Mouse (Mus musculus) kidney, postnatal 0 days (tissue): ENCODE measurements around the gene Ntn4. TPM values are rescaled to one million over a fixed set of nuclear protein-coding genes. Genes with fewer than 3 reads are reported as not detected.
A peak's percentile ranks its signal among the peaks of the same experiment; 100 is the strongest.

Source experiments
- ATAC-seq: fragments of 200-750 bp; cut with Nextera tagmentation; replicated peaks from 2 replicates; pipeline ENCODE4 v1.8.0; 2017; ENCODE audit warnings: low read depth, moderate number of reproducible peaks, moderate TSS enrichment, moderate library complexity; ENCODE audit not compliant: low FRiP score
- DNase-seq: peaks from one replicate; pipeline ENCODE4 v3.0.0-alpha.2; 2016; ENCODE audit warnings: low spot score
- H3K27ac ChIP-seq: fragments of 300-500 bp; sonication (generic); 2 replicates; pipeline ENCODE4 v1.5.1; 2014; ENCODE audit warnings: mild to moderate bottlenecking
- H3K27me3 ChIP-seq: fragments of 300-500 bp; sonication (generic); 2 replicates; pipeline ENCODE4 v1.6.1; 2014; ENCODE audit warnings: low read length, mixed read lengths; ENCODE audit not compliant: insufficient read depth
- H3K36me3 ChIP-seq: fragments of 300-500 bp; sonication (generic); 2 replicates; pipeline ENCODE4 v1.6.1; 2014; ENCODE audit warnings: low read length, mixed read lengths; ENCODE audit not compliant: insufficient read depth
- H3K4me1 ChIP-seq: fragments of 300-500 bp; sonication (generic); replicated peaks from 2 replicates; pipeline ENCODE4 v1.6.1; 2014; ENCODE audit warnings: antibody characterized with exemption, low read length, mixed read lengths; ENCODE audit not compliant: insufficient read depth
- H3K4me2 ChIP-seq: fragments of 300-500 bp; sonication (generic); 2 replicates; pipeline ENCODE4 v1.6.1; 2014; ENCODE audit warnings: mild to moderate bottlenecking, low read length, moderate library complexity, mixed read lengths
- H3K4me3 ChIP-seq: fragments of 300-500 bp; sonication (generic); replicated peaks from 2 replicates; pipeline ENCODE4 v1.5.1; 2014; ENCODE audit warnings: low read depth, low read length
- H3K9ac ChIP-seq: fragments of 300-500 bp; sonication (generic); 2 replicates; pipeline ENCODE4 v1.6.1; 2014; ENCODE audit warnings: low read depth, low read length
- H3K9me3 ChIP-seq: fragments of 300-500 bp; sonication (generic); replicated peaks from 2 replicates; pipeline ENCODE4 v1.6.1; 2016; ENCODE audit warnings: low read length, inconsistent platforms, mixed read lengths
- CTCF ChIP-seq: IDR thresholded peaks from 2 replicates; pipeline ENCODE4 v1.5.1; 2016; ENCODE audit warnings: antibody characterized with exemption, low read depth, mild to moderate bottlenecking, moderate library complexity
- WGBS: fragments of 180-500 bp; shearing (Covaris S2); extraction: QIAGEN DNeasy Blood & Tissue Kit; methylation state at CpG from one replicate; pipeline ENCODE4 v1.1.7; 2014; 5-methylcytosine and 5-hydroxymethylcytosine counted together
- polyA plus RNA-seq: library from polyadenylated mRNA; unstranded; fragments of >200 nt; fragmentation: Nextera tagmentation; extraction: Ambion mirVana; gene quantifications from 2 replicates; pipeline ENCODE4 v1.2.1, GENCODE M21; 2015

Gene Ntn4
- polyA plus RNA-seq, 1 experiment from 2014 or later, result 1.4 TPM

- DNase-seq (no peak), ATAC-seq (no peak)
- no peaks in the 10 kb centered on the region for H3K4me1 ChIP-seq
- H3K4me3 ChIP-seq, result no peak overlapping the region
- no peaks in the 10 kb centered on the region for H3K27me3 ChIP-seq
- H3K9me3 ChIP-seq, result no peaks in the 10 kb centered on the region
- WGBS, result 74% methylated on average over 5 of the region's 5 CpGs
- H3K27ac ChIP-seq, result no peak overlapping the region
- no peak overlapping the region for H3K9ac ChIP-seq
- H3K36me3 ChIP-seq, result no peaks in the 10 kb centered on the region
- H3K4me2 ChIP-seq, result no peak overlapping the region
- no peak for TF ChIP-seq CTCF
These were observed 126.8 kb downstream of the Ntn4 start for GRCm38 (mm10) chr10:93767245-93767644.

GRCm38 (mm10) chr10:93768222-93768621 lies 127.7 kb downstream of the Ntn4 start:
- H3K9me3 ChIP-seq, result no peaks in the 10 kb centered on the region
- no peaks in the 10 kb centered on the region for H3K27me3 ChIP-seq
- no peaks in the 10 kb centered on the region for H3K36me3 ChIP-seq
- 57% methylated on average over 9 of the region's 9 CpGs for WGBS
- ATAC-seq (no peak), DNase-seq (no peak)
- no peak overlapping the region for H3K4me2 ChIP-seq
- no peak overlapping the region for H3K4me3 ChIP-seq
- H3K4me1 ChIP-seq, result no peaks in the 10 kb centered on the region
- H3K9ac ChIP-seq, result no peak overlapping the region
- no peak overlapping the region for H3K27ac ChIP-seq
- no peak for TF ChIP-seq CTCF

GRCm38 (mm10) chr10:93771931-93772465 lies 131.5 kb downstream of the Ntn4 start:
- Histone ChIP-seq H3K4me2 (no peak overlapping the region), H3K4me1 (no peaks in the 10 kb centered on the region), H3K27ac (no peak overlapping the region), H3K4me3 (no peak overlapping the region), H3K36me3 (no peaks in the 10 kb centered on the region), H3K27me3 (no peaks in the 10 kb centered on the region), H3K9me3 (no peaks in the 10 kb centered on the region), H3K9ac (no peak overlapping the region)
- no peak for TF ChIP-seq CTCF
- DNase-seq, result no peak
- 29% methylated on average over 9 of the region's 9 CpGs for WGBS
- ATAC-seq, result no peak

- DNase-seq (no peak), ATAC-seq (no peak)
- no peaks in the 10 kb centered on the region for H3K27me3 ChIP-seq
- no peak overlapping the region for H3K4me3 ChIP-seq
- no peaks in the 10 kb centered on the region for H3K36me3 ChIP-seq
- no peak overlapping the region for H3K9ac ChIP-seq
- no peak for TF ChIP-seq CTCF
- no peaks in the 10 kb centered on the region for H3K9me3 ChIP-seq
- H3K4me2 ChIP-seq, result no peak overlapping the region
- 80% methylated on average over 3 of the region's 3 CpGs for WGBS
- H3K4me1 ChIP-seq, result no peaks in the 10 kb centered on the region
- no peak overlapping the region for H3K27ac ChIP-seq
These were observed 132.0 kb downstream of the Ntn4 start for GRCm38 (mm10) chr10:93772492-93772891.

GRCm38 (mm10) chr10:93776731-93777151 lies 136.3 kb downstream of the Ntn4 start:
- Histone ChIP-seq H3K36me3 (no peaks in the 10 kb centered on the region), H3K4me2 (no peak overlapping the region), H3K4me3 (no peak overlapping the region), H3K4me1 (no peaks in the 10 kb centered on the region), H3K27me3 (no peaks in the 10 kb centered on the region), H3K27ac (no peak overlapping the region), H3K9me3 (no peaks in the 10 kb centered on the region), H3K9ac (no peak overlapping the region)
- peak; percentile 19 for DNase-seq
- ATAC-seq, result no peak
- 21% methylated on average over 5 of the region's 5 CpGs for WGBS
- no peak for TF ChIP-seq CTCF

- Histone ChIP-seq H3K27me3 (no peaks in the 10 kb centered on the region), H3K4me3 (no peak overlapping the region), H3K9ac (no peak overlapping the region), H3K9me3 (no peaks in the 10 kb centered on the region), H3K36me3 (no peaks in the 10 kb centered on the region), H3K4me2 (no peak overlapping the region), H3K27ac (peak overlapping the region; percentile 50; the same call in 1 of the 2 replicates), H3K4me1 (no peaks in the 10 kb centered on the region)
- peak; percentile 74 for TF ChIP-seq CTCF
- 57% methylated on average over 7 of the region's 7 CpGs for WGBS
- DNase-seq, result peak; percentile 25
- ATAC-seq, result no peak
These were observed 136.9 kb downstream of the Ntn4 start for GRCm38 (mm10) chr10:93777372-93777771.
